Mouse (Mus musculus) lung, adult 2 months (tissue): ENCODE measurements around the gene Copg2.

Experiments
- CTCF ChIP-seq: fragments of 200-500 bp; IDR thresholded peaks from 2 replicates; pipeline ENCODE4 v1.5.1; 2011; ENCODE audit warnings: mild to moderate bottlenecking, low read length, control low read depth; ENCODE audit not compliant: insufficient read depth
- POLR2A ChIP-seq: fragments of 200-500 bp; IDR thresholded peaks from 2 replicates; pipeline ENCODE4 v1.6.1; 2011; ENCODE audit warnings: low read depth, mild to moderate bottlenecking, control low read depth, low read length, borderline replicate concordance; ENCODE audit errors: extremely low read depth

DNA sequence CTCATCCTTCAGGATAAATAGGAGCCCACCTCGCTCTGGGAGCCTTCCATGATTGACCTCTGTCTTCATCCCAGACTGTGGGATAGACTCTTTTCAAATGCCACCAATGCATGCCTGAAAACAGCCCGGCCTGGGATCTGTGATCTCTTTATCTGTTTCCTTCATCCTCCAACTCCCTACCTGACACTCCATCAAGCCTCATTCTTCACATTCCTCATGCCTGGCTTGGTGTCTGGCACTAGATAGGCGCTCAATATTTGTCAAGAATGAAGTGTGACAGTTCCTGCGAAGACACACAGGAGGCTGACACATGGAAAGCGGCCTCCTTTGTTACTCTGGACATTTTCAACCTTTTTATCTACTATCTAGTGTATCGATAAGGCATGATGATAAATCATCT, 193.1 kb downstream of the Copg2 start:
- TF ChIP-seq CTCF (no peak), POLR2A (no peak)
